Mouse (Mus musculus) olfactory bulb, adult 2 months (tissue): ENCODE results near the gene Dpp4.

ENCODE experiments used
- CTCF ChIP-seq: fragments of 200-500 bp; IDR thresholded peaks from 2 replicates; pipeline ENCODE4 v1.5.1; 2012; ENCODE audit warnings: low read depth, mild to moderate bottlenecking, low read length, moderate library complexity; ENCODE audit not compliant: insufficient read depth
- POLR2A ChIP-seq: fragments of 200-500 bp; IDR thresholded peaks from 2 replicates; pipeline ENCODE4 v1.6.1; 2012; ENCODE audit warnings: mild to moderate bottlenecking, low read depth, low read length, moderate library complexity; ENCODE audit not compliant: insufficient read depth

DNA sequence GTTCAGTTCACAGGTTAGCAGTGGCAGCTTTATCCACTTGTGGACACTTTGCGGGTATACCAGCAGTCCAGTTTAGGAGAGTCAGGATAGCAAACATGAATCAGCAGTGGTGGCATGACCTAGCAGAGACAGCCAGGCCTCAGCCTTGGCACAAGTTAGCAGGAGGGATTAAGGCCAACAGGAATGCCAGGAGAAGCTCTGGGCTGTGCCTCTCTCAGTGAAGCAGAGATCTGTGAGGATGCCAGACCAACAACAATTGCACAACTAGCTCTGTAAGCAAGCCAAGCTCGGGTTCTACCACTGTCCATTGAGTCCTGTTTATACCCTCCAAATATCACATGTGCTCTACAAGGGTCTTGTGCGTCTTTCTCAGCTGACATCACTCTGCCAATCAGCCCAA is 13.9 kb upstream of the Dpp4 start:
- no peak for TF ChIP-seq CTCF
- no peak for TF ChIP-seq POLR2A
